Mouse (Mus musculus): ENCODE results near the gene 2310002L09Rik. TPM values are rescaled to one million over a fixed set of nuclear protein-coding genes. Genes with fewer than 3 reads are reported as not detected.
"Not testable (repeated sequence)": the region's sequence is repeated elsewhere in the genome, so short reads cannot be mapped to it uniquely, and the experiment has no call there.

Gene 2310002L09Rik
- total RNA-seq (2021) = 100 to 1,000 TPM in 1 of 2 experiments, 10 to 100 TPM in 1; 99.0 to 213 TPM
- long read RNA-seq, experiment 1, transcript 2310002L09Rik-202 (2 exons, 1,929 nt) = minor isoform, 34 of 221 reads
- long read RNA-seq, experiment 1, transcript 2310002L09Rik-201 (3 exons, 958 nt) = major isoform, 39 of 221 reads
- long read RNA-seq, experiment 1, partial matches to known transcripts = 7 of 221 reads
- long read RNA-seq, experiment 1, other reads (novel, unspliced or antisense) = 139 of 221 reads
- long read RNA-seq, experiment 2, transcript 2310002L09Rik-202 (2 exons, 1,929 nt) = minor isoform, 48 of 213 reads
- long read RNA-seq, experiment 2, transcript 2310002L09Rik-201 (3 exons, 958 nt) = major isoform, 55 of 213 reads
- long read RNA-seq, experiment 2, partial matches to known transcripts = 17 of 213 reads
- long read RNA-seq, experiment 2, other reads (novel, unspliced or antisense) = 93 of 213 reads

- peak; percentile 13 for DNase-seq
Measured at GRCm38 (mm10) chr4:73950375-73950896, at the start of gene 2310002L09Rik. Gene 2310002L09Rik (minus strand): TSS chr4:73950846.

GRCm38 (mm10) chr4:73980454-73980853, 29.8 kb upstream of the 2310002L09Rik start:
- DNase-seq = peak; percentile 11

- DNase-seq = not testable (repeated sequence)
Measured at GRCm38 (mm10) chr4:73920660-73921059, 30.0 kb downstream of the 2310002L09Rik start, which contains the start of gene Gm11756. Gene Gm11756 (minus strand): TSS chr4:73920760.

- DNase-seq = not testable (repeated sequence)
Measured at GRCm38 (mm10) chr4:73905853-73906252, 44.8 kb downstream of the 2310002L09Rik start, which contains the start of gene Gm13871. Gene Gm13871 (minus strand): TSS chr4:73905953.

- not testable (repeated sequence) for DNase-seq
Measured at GRCm38 (mm10) chr4:73891012-73891411, 59.6 kb downstream of the 2310002L09Rik start, which contains the start of gene Gm11757. Gene Gm11757 (minus strand): TSS chr4:73891112.

Other genes with a start within 250 kb of the 2310002L09Rik start
- gene Rasef, start 159.9 kb downstream of the 2310002L09Rik start, total RNA-seq (2021) = not detected
- gene Gm11758, start 74.6 kb downstream of the 2310002L09Rik start, total RNA-seq (2021) = not detected
- gene Gm11757, start 59.7 kb downstream of the 2310002L09Rik start, total RNA-seq (2021) = under 1 TPM in 1 of 2 experiments, not detected in 1; 0.33 TPM
- under 1 TPM in 1 of 2 experiments, not detected in 1; 0.33 TPM for gene Gm13871, start 44.9 kb downstream of the 2310002L09Rik start, total RNA-seq (2021)
- gene Gm11756, start 30.1 kb downstream of the 2310002L09Rik start, total RNA-seq (2021) = under 1 TPM in 1 of 2 experiments, not detected in 1; 0.80 TPM
- under 1 TPM; 0.56 to 0.61 TPM for gene Frmd3, start 62.6 kb upstream of the 2310002L09Rik start, total RNA-seq (2021)